Mouse (Mus musculus): ENCODE data around the gene B3gntl1. TPM values are rescaled to one million over a fixed set of nuclear protein-coding genes. Genes with fewer than 3 reads are reported as not detected.

Gene B3gntl1
- total and polyA plus RNA-seq, 2 experiments = 2.4 to 2.7 TPM

DNA sequence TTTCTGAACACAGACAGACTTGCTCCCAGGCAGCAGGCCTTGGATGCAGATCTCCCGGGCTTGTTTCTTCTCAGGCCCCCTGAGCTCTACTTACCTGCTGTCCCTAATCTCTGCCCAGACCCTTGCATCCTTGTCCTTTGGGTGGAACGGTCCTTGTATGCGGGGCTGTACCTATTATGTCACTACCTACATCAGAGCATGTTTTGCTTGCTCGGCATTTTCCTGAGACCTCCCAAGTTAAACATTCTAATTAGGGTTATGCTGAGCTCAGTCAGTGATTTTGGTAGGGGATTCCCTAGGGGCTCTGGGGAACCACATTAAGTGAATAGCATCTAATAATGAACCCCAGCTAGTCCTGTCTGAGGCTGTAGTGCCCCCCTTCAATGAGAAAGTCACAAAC, 47.9 kb downstream of the B3gntl1 start:
- DNase-seq (ENCODE audit: extremely low read depth, low read depth, low spot score) = no peak
- H3K4me1 ChIP-seq (ENCODE audit: control insufficient read depth, insufficient read depth, low read length) = no peaks in the 10 kb centered on the region
- no peaks in the 10 kb centered on the region for H3K27me3 ChIP-seq (ENCODE audit: control insufficient read depth, insufficient read depth, low read length)
- no peak overlapping the region for H3K9ac ChIP-seq (ENCODE audit: low read depth, low read length)
- H3K4me3 ChIP-seq (ENCODE audit: insufficient read depth, low read depth, low read length) = no peak overlapping the region
- H3K36me3 ChIP-seq (ENCODE audit: control insufficient read depth, insufficient read depth, low read length) = peaks cover 2% of the 10 kb centered on the region; the same call in 1 of the 2 replicates
- H3K27ac ChIP-seq (replicated peaks; ENCODE audit: insufficient read depth, low read depth, low read length) = no peak overlapping the region
- 92% methylated on average over 4 of the region's 4 CpGs for WGBS
- no peak for TF ChIP-seq CTCF (IDR thresholded peaks at IDR 0.05; ENCODE audit: low read depth, low read length)
- no peaks in the 10 kb centered on the region for H3K79me2 ChIP-seq (ENCODE audit: control insufficient read depth, insufficient read depth, low read length)

DNA sequence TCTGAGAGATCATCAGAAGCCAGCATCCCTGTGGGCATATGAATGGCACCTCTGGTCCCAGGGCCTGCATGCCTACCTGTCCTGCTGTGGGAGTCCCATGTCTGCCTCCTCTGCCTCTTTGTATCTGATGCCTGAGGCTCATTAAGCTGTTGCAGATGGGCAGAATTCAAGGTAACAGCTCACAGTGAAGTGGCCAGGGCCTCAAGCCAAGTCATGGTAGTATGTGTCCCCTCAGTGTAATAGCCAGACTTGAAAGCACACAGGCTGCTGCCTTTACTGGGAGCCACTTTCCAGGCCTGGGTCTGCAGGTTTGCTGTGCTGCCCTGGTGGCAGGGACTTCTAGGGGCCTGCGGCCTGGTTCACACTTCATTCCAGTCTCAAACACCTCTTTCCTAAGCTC, 55.6 kb downstream of the B3gntl1 start:
- TF ChIP-seq CTCF (IDR thresholded peaks at IDR 0.05; ENCODE audit: low read depth, low read length) = no peak
- H3K9ac ChIP-seq (ENCODE audit: low read depth, low read length) = no peak overlapping the region
- no peaks in the 10 kb centered on the region for H3K79me2 ChIP-seq (ENCODE audit: control insufficient read depth, insufficient read depth, low read length)
- H3K27ac ChIP-seq (replicated peaks; ENCODE audit: insufficient read depth, low read depth, low read length) = no peak overlapping the region
- H3K36me3 ChIP-seq (ENCODE audit: control insufficient read depth, insufficient read depth, low read length) = peaks cover 9% of the 10 kb centered on the region; the same call in 1 of the 2 replicates
- no peaks in the 10 kb centered on the region for H3K27me3 ChIP-seq (ENCODE audit: control insufficient read depth, insufficient read depth, low read length)
- WGBS = 92% methylated on average over 1 of the region's 1 CpGs
- H3K4me3 ChIP-seq (ENCODE audit: insufficient read depth, low read depth, low read length) = no peak overlapping the region
- no peaks in the 10 kb centered on the region for H3K4me1 ChIP-seq (ENCODE audit: control insufficient read depth, insufficient read depth, low read length)
- DNase-seq (ENCODE audit: extremely low read depth, low read depth, low spot score) = no peak

DNA sequence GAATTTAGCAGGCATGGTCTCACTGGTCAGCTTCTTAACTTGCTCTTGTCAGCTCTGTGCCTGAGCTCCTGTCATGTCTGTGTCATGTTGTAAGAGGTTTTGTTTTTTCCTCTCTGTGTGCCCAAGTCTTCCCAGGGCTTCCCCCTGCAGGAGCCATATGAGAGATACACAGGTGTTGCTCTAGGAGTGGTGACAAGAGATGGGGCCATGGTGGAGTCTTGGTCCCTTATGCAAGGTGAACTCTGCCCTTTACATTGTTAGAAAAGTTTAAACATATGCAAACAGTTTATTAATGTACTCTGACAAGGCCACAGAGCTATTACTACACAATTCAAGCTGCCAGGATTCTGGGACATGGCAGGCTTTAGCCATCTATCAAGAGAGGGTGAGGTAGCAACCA, 56.5 kb downstream of the B3gntl1 start:
- H3K36me3 ChIP-seq (ENCODE audit: control insufficient read depth, insufficient read depth, low read length) = peaks cover 12% of the 10 kb centered on the region; the same call in 1 of the 2 replicates
- no peak for TF ChIP-seq CTCF (IDR thresholded peaks at IDR 0.05; ENCODE audit: low read depth, low read length)
- TF ChIP-seq POLR2A (IDR thresholded peaks at IDR 0.05; ENCODE audit: extremely low read depth, insufficient read depth, low read length) = no peak
- H3K79me2 ChIP-seq (ENCODE audit: control insufficient read depth, insufficient read depth, low read length) = no peaks in the 10 kb centered on the region
- H3K27me3 ChIP-seq (ENCODE audit: control insufficient read depth, insufficient read depth, low read length) = no peaks in the 10 kb centered on the region
- H3K27ac ChIP-seq (replicated peaks; ENCODE audit: insufficient read depth, low read depth, low read length) = no peak overlapping the region; the same call in 1 of the 2 replicates
- no peak overlapping the region for H3K9ac ChIP-seq (ENCODE audit: low read depth, low read length)
- H3K4me3 ChIP-seq (ENCODE audit: insufficient read depth, low read depth, low read length) = no peak overlapping the region
- H3K4me1 ChIP-seq (ENCODE audit: control insufficient read depth, insufficient read depth, low read length) = no peaks in the 10 kb centered on the region
- no peak for DNase-seq (ENCODE audit: extremely low read depth, low read depth, low spot score)

DNA sequence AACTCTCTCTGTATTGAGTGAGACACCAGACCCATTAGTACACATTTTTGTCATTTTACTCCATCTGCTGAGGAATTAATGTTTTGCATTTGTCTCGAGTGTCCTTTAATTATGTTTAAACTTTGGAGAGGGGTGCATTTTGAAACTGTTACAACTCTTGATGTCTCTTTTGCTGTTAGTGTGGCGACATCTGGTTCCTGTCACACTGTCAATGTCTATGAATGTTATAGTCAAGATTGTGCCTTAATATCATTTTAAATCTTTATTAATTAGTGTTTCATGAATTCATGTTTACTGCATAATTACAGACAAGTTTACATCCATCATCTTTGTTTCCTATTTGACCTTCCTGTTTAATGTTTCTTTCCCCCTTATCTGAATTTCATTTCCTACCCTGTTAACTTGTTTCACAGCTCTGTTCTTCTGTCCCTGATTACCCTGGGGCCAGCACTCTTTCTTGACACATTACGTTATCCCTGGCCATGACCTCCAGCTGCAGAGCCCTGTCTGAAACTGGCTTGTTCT, 56.9 kb downstream of the B3gntl1 start:
- DNase-seq (ENCODE audit: extremely low read depth, low read depth, low spot score) = peak; percentile 56
- Histone ChIP-seq H3K79me2 (ENCODE audit: control insufficient read depth, insufficient read depth, low read length) (no peaks in the 10 kb centered on the region), H3K27ac (replicated peaks; ENCODE audit: insufficient read depth, low read depth, low read length) (no peak overlapping the region), H3K4me1 (ENCODE audit: control insufficient read depth, insufficient read depth, low read length) (no peaks in the 10 kb centered on the region), H3K4me3 (ENCODE audit: insufficient read depth, low read depth, low read length) (no peak overlapping the region), H3K36me3 (ENCODE audit: control insufficient read depth, insufficient read depth, low read length) (peaks cover 15% of the 10 kb centered on the region; the same call in 1 of the 2 replicates), H3K27me3 (ENCODE audit: control insufficient read depth, insufficient read depth, low read length) (no peaks in the 10 kb centered on the region), H3K9ac (ENCODE audit: low read depth, low read length) (no peak overlapping the region)
- TF ChIP-seq CTCF (IDR thresholded peaks at IDR 0.05; ENCODE audit: low read depth, low read length) (no peak), POLR2A (IDR thresholded peaks at IDR 0.05; ENCODE audit: extremely low read depth, insufficient read depth, low read length) (no peak)
- WGBS = 82% methylated on average over 3 of the region's 3 CpGs

DNA sequence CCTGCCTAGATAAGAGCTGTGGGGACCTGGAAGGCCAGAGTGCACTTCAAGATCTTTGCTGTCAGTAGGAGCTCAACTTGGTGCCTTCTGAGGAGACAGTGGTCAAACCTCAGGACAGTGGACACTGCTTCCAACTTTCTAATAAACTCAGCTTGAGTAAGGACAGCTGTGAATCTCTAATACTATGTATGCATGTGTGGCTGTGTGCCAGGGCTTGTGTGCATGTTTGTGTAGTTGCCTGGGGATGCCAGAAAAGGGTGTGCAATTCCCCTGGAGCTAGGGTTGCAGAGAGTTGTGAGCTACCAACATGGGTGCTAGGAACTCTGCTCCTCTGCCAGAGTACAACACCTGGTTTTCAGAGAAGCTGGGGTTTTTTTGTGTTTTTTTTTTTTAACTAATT, 62.0 kb downstream of the B3gntl1 start:
- Histone ChIP-seq H3K9ac (ENCODE audit: low read depth, low read length) (no peak overlapping the region), H3K27me3 (ENCODE audit: control insufficient read depth, insufficient read depth, low read length) (no peaks in the 10 kb centered on the region), H3K36me3 (ENCODE audit: control insufficient read depth, insufficient read depth, low read length) (peaks cover 21% of the 10 kb centered on the region; the same call in 1 of the 2 replicates), H3K27ac (replicated peaks; ENCODE audit: insufficient read depth, low read depth, low read length) (no peak overlapping the region), H3K4me3 (ENCODE audit: insufficient read depth, low read depth, low read length) (no peak overlapping the region), H3K4me1 (ENCODE audit: control insufficient read depth, insufficient read depth, low read length) (no peaks in the 10 kb centered on the region), H3K79me2 (ENCODE audit: control insufficient read depth, insufficient read depth, low read length) (no peaks in the 10 kb centered on the region)
- no peak for DNase-seq (ENCODE audit: extremely low read depth, low read depth, low spot score)
- TF ChIP-seq POLR2A (IDR thresholded peaks at IDR 0.05; ENCODE audit: extremely low read depth, insufficient read depth, low read length) = no peak
- TF ChIP-seq CTCF (IDR thresholded peaks at IDR 0.05; ENCODE audit: low read depth, low read length) = no peak

DNA sequence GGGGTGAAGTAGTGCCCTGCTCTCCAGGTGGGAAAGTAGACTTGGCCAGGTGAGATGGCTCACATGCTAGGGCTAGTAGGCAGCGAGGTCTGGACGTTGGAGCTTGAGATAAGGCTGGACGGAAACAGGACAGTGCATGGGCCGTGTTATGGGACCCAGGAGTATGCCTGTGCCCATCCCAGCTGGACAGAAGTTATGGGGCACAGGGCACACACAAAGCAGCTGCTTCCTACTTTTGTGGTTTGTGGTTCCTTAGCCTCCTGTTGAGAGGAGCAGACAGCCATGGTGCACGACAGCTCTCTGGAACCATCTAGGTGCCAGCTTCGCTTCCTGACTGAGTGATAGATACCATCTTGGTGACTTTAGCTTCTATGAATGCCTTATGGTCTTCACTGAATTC, 67.3 kb downstream of the B3gntl1 start:
- Histone ChIP-seq H3K79me2 (ENCODE audit: control insufficient read depth, insufficient read depth, low read length) (no peaks in the 10 kb centered on the region), H3K4me3 (ENCODE audit: insufficient read depth, low read depth, low read length) (no peak overlapping the region), H3K4me1 (ENCODE audit: control insufficient read depth, insufficient read depth, low read length) (no peaks in the 10 kb centered on the region), H3K36me3 (ENCODE audit: control insufficient read depth, insufficient read depth, low read length) (peaks cover 17% of the 10 kb centered on the region), H3K27me3 (ENCODE audit: control insufficient read depth, insufficient read depth, low read length) (no peaks in the 10 kb centered on the region), H3K9ac (ENCODE audit: low read depth, low read length) (no peak overlapping the region), H3K27ac (replicated peaks; ENCODE audit: insufficient read depth, low read depth, low read length) (no peak overlapping the region)
- DNase-seq (ENCODE audit: extremely low read depth, low read depth, low spot score) = no peak
- WGBS = 89% methylated on average over 6 of the region's 6 CpGs
- no peak for TF ChIP-seq POLR2A (IDR thresholded peaks at IDR 0.05; ENCODE audit: extremely low read depth, insufficient read depth, low read length)
